Mouse (Mus musculus): ENCODE results near the gene Pmm2.

Pmm2 gene

GRCm38 (mm10) chr16:8685087-8685486 lies 47.6 kb downstream of the Pmm2 start:
- peak; percentile 81 for DNase-seq

GRCm38 (mm10) chr16:8686121-8686870 lies 48.8 kb downstream of the Pmm2 start:
- DNase-seq = peak; percentile 84

DNA sequence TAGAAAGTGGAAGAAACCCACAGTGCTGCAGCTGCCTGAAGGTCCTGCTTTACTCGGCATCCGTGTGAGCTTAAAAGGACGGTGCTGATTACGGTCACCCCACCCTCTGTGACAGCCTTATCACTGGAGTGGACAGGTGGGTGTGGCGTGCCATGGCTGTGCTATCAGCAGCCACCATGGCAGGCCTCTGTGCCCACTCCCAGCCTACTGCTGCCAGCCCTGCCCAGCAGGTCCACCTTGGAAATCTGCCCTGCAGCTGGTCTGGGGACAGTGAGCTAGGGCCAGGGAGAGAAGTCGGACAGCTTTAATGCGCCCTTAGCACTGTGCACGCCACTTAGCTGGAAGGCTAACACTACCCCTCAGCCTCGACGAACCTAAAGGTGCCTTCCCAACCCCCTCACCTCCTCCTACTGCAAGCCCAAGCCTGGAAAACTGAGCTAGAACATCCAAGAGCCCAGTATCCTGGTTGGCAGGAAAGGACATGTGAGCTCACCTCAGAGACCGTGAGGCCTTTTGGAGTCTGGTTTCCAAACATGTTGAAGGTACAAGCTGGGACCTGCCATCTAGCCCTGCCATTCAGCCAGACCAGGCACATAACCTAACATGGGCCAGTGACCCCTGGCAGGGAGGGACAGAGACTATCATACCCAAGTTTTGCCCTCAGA lies 49.5 kb downstream of the Pmm2 start:
- peak; percentile 39 for DNase-seq

DNA sequence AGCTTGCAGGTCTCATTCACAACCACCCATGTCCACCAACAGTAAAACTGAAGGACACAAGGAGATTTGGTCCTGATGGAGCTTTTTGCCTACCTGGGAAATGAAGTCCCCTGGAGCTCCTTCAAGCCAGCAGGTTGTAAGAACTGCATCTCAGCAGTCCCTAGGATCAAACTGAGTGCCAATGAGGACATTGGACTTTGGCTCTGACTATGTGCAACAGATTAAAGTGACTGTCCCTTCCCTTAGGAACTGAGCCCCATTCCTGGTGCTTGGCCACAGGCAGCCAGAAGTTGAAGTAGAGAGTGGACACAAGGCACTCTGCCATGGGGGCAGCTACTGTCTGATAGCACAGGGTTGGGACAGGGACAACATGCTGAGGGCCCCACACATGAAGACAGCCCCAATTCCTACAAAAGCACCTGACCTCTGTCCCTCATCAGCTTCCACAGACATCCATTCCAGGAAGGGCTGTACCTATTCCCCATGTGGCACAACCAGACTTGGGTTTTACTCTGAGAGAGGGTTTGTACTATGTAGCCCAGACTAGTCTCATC lies 50.2 kb downstream of the Pmm2 start:
- DNase-seq = no peak

- DNase-seq = peak; percentile 94
Measured at GRCm38 (mm10) chr16:8689979-8690656, 52.6 kb downstream of the Pmm2 start.

DNA sequence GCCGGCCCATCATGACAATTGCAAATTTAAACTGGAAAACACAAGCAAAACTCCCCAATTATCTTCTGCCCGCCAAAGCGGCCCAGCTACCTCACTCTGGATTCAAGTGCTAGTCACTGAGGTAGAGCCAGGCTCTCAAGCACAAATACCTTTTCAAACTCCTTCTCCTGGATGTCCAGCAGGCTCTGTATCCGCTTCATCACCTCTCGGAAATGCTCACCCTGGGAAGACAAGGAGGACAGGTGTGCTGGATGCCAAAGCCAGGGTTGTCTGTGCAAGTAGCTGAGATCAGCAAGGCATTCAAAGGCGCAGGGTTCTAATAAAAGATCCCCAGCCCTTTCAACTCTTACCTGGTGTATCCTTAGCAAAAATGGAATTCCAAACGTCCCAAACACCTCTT lies 53.7 kb downstream of the Pmm2 start:
- peak; percentile 62 for DNase-seq

- no peak for DNase-seq
Measured at GRCm38 (mm10) chr16:8699556-8699955, 62.1 kb downstream of the Pmm2 start.

GRCm38 (mm10) chr16:8700586-8700985 lies 63.1 kb downstream of the Pmm2 start:
- no peak for DNase-seq

DNA sequence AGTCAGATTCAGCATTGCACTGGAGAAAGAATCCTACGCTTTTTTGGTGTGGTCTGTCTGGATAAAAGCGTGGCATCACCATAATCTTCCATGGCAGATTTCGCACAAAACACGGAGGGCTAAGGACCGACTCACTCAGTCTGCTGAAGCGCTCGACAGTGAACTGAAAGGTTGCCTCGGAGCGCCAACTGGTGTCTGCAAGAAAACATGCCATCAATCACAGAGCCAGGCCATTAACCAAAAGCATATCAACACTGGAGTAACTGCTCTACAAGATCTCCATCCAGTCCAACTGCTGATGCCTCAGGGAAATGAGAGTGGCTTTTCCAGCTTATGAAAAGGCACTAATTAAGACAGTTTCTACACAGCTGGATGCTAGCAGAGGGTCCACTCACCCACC lies 74.5 kb downstream of the Pmm2 start:
- DNase-seq = no peak

All from cerebellum, adult 9-10 months (tissue).